Mouse (Mus musculus): ENCODE data around the gene Gba.

GRCm38 (mm10) chr3:89214681-89215411 is 12.1 kb downstream of the Gba start, which contains the start of gene Thbs3:
- TF ChIP-seq RAD21 (IDR thresholded peaks at IDR 0.05; ENCODE audit: low read depth, low read length) (no peak), CTCF (conservative IDR thresholded peaks at IDR 0.05 in 1 of 2, IDR thresholded peaks at IDR 0.05 in 1 of 2; ENCODE audit: low read depth in 2 of 2, low read length in 2 of 2) (no peak), EP300 (IDR thresholded peaks at IDR 0.05; ENCODE audit: low read length) (no peak), USF1 (IDR thresholded peaks at IDR 0.05; ENCODE audit: low read depth, low read length) (no peak), ELF1 (IDR thresholded peaks at IDR 0.05; ENCODE audit: low read depth, low read length) (no peak), POLR2A (IDR thresholded peaks at IDR 0.05; ENCODE audit: low read depth, low read length) (no peak), ZNF384 (IDR thresholded peaks at IDR 0.05; ENCODE audit: low read depth, low read length) (peak; percentile 59; the same call in 1 of the 2 replicates), E2F4 (IDR thresholded peaks at IDR 0.05; ENCODE audit: insufficient replicate concordance, low read depth, low read length) (no peak), CHD1 (IDR thresholded peaks at IDR 0.05; ENCODE audit: low read depth, low read length) (no peak), NRF1 (IDR thresholded peaks at IDR 0.05; ENCODE audit: low read depth, low read length) (no peak), ETS1 (conservative IDR thresholded peaks at IDR 0.05; ENCODE audit: low read depth, low read length) (no peak), MYC (IDR thresholded peaks at IDR 0.05; ENCODE audit: low read depth, low read length) (no peak; the same call in 1 of the 2 replicates)

Data from CH12.LX (cell line).